Mouse (Mus musculus) liver, embryonic 14.5 days (tissue): ENCODE results near the gene Itpkb. TPM values are rescaled to one million over a fixed set of nuclear protein-coding genes. Genes with fewer than 3 reads are reported as not detected.

Experiments used
- ATAC-seq: fragments of 200-750 bp; cut with Nextera tagmentation; 2 replicates; pipeline ENCODE4 v1.8.0; 2017; ENCODE audit warnings: moderate number of reproducible peaks, mild to moderate bottlenecking, moderate library complexity; ENCODE audit not compliant: insufficient read depth
- DNase-seq, 3 experiments: peaks; one replicate each; pipeline ENCODE4 v3.0.0-alpha.2; 2012 to 2013; ENCODE audit warnings: low read depth in 3 of 3, low spot score in 3 of 3
- H3K27ac ChIP-seq: fragments of 300-500 bp; sonication (generic); 2 replicates; pipeline ENCODE4 v1.5.1; 2014; ENCODE audit warnings: moderate library complexity, mild to moderate bottlenecking, control low read depth, inconsistent platforms
- H3K27me3 ChIP-seq: fragments of 300-500 bp; sonication (generic); 2 replicates; pipeline ENCODE4 v1.6.1; 2014; ENCODE audit warnings: mild to moderate bottlenecking, low read length, moderate library complexity; ENCODE audit not compliant: control insufficient read depth, insufficient read depth
- H3K36me3 ChIP-seq: fragments of 300-500 bp; sonication (generic); replicated peaks from 2 replicates; pipeline ENCODE4 v1.6.1; 2014; ENCODE audit warnings: low read depth; ENCODE audit not compliant: control insufficient read depth, insufficient read depth
- H3K4me1 ChIP-seq, 2 experiments: fragments of 200-500 bp in 1 of 2; fragments of 300-500 bp in 1 of 2; sonication (generic) in 1 of 2; replicated peaks; 2 replicates each; pipeline ENCODE4 v1.6.1; 2012 to 2014; ENCODE audit warnings: antibody characterized with exemption in 1 of 2, inconsistent platforms in 1 of 2, low read length in 1 of 2; ENCODE audit not compliant: control insufficient read depth in 2 of 2, insufficient read depth in 2 of 2
- H3K4me2 ChIP-seq: fragments of 300-500 bp; sonication (generic); 2 replicates; pipeline ENCODE4 v1.6.1; 2014; ENCODE audit warnings: low read depth, mild to moderate bottlenecking, control low read depth, moderate library complexity
- H3K4me3 ChIP-seq, 2 experiments: fragments of 200-500 bp in 1 of 2; fragments of 300-500 bp in 1 of 2; sonication (generic) in 1 of 2; 2 replicates each; pipeline ENCODE4 v1.5.1; 2012 to 2014; ENCODE audit warnings: low read depth in 2 of 2, low read length in 2 of 2, mild to moderate bottlenecking in 2 of 2, control low read depth in 1 of 2, inconsistent platforms in 1 of 2, moderate library complexity in 1 of 2; ENCODE audit not compliant: insufficient read depth in 1 of 2
- H3K9ac ChIP-seq: fragments of 300-500 bp; sonication (generic); replicated peaks from 2 replicates; pipeline ENCODE4 v1.6.1; 2014; ENCODE audit warnings: mild to moderate bottlenecking, control low read depth, moderate library complexity
- H3K9me3 ChIP-seq: fragments of 300-500 bp; sonication (generic); 2 replicates; pipeline ENCODE4 v1.6.1; 2016; ENCODE audit warnings: low read length, mixed read lengths; ENCODE audit not compliant: control insufficient read depth
- CTCF ChIP-seq: IDR thresholded peaks from 2 replicates; pipeline ENCODE4 v1.5.1; 2016; ENCODE audit warnings: antibody characterized with exemption, low read depth, control low read depth
- EP300 ChIP-seq: IDR thresholded peaks from 2 replicates; pipeline ENCODE4 v1.6.1; 2016; ENCODE audit warnings: antibody characterized with exemption, low read depth
- WGBS: fragments of 180-500 bp; shearing (Covaris S2); extraction: QIAGEN DNeasy Blood & Tissue Kit; methylation state at CpG from one replicate; pipeline ENCODE4 v1.1.7; 2014; ENCODE audit not compliant: insufficient replicate concordance; 5-methylcytosine and 5-hydroxymethylcytosine counted together
- polyA plus RNA-seq, 2 experiments: library from polyadenylated mRNA; depleted of rRNA in 1 of 2; stranded (reverse) in 1 of 2; unstranded in 1 of 2; fragments of >200 nt; fragmentation: Nextera tagmentation in 1 of 2; extraction: Ambion mirVana in 1 of 2; gene quantifications; 2 replicates each; pipeline versions ENCODE4 v1.2.1 to v1.2.3; 2012 to 2014

Gene Itpkb
- polyA plus RNA-seq, 2 experiments, result 0.52 to 1.3 TPM

DNA sequence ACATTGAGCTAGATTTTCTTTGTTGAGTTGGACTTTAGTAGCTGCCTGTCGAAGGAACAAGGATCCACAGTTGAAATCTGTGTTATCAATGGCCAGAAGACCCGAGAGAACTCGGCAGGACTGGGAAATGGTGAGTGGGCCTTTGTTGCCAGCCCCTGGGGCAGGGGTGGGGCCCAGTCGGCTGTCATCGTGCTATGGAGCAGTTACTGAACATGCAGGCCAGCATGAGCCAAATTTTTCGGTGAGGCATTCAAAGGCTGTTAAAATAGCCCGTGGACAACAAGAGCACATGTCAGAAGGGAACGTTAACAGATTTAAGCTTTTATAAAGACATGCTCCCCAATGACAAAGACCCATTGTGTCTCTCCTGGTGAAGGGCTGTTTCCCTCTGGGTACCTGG lies 52.1 kb downstream of the Itpkb start:
- no peak for ATAC-seq
- WGBS, result 59% methylated on average over 8 of the region's 8 CpGs

DNA sequence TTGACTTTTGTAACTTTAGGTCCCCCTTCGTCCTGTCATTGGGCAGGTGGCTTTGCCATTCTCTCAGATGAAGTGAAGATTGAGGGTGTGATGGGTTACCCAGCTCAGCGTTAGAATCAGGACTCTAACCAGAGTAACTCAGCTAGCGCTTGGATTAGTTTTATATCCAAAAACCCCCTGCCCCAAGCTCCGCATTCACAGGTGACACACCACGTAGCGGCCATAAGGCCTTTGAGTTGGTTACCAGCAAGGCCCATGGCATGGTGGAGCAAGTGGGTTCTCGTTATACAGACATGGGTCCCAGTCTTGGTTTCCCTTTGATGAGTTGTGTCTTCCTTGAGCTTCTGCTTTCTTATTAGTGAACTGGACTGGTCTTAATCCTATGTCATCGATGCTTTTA lies 53.6 kb downstream of the Itpkb start:
- Histone ChIP-seq H3K36me3 (no peaks in the 10 kb centered on the region), H3K9me3 (no peaks in the 10 kb centered on the region), H3K4me2 (no peak overlapping the region), H3K9ac (no peak overlapping the region), H3K27me3 (no peaks in the 10 kb centered on the region), H3K4me3 (no peak overlapping the region), H3K4me1 (peaks cover 3 to 21% of the 10 kb centered on the region in 2 experiments; a peak in 3 of 4 replicates), H3K27ac (no peak overlapping the region)
- TF ChIP-seq EP300 (no peak), CTCF (no peak)
- 79% methylated on average over 8 of the region's 8 CpGs for WGBS
- ATAC-seq, result no peak
- DNase-seq, result no peak

More for the DNA sequence above, 52.1 kb downstream of the Itpkb start:
- TF ChIP-seq EP300 (no peak), CTCF (no peak)
- Histone ChIP-seq H3K4me3 (no peak overlapping the region), H3K36me3 (no peaks in the 10 kb centered on the region), H3K27me3 (no peaks in the 10 kb centered on the region), H3K9ac (no peak overlapping the region), H3K4me1 (peaks cover 3 to 9% of the 10 kb centered on the region in 2 experiments; a peak in 2 of 4 replicates), H3K9me3 (no peaks in the 10 kb centered on the region), H3K27ac (no peak overlapping the region), H3K4me2 (no peak overlapping the region)
- no peak for DNase-seq

DNA sequence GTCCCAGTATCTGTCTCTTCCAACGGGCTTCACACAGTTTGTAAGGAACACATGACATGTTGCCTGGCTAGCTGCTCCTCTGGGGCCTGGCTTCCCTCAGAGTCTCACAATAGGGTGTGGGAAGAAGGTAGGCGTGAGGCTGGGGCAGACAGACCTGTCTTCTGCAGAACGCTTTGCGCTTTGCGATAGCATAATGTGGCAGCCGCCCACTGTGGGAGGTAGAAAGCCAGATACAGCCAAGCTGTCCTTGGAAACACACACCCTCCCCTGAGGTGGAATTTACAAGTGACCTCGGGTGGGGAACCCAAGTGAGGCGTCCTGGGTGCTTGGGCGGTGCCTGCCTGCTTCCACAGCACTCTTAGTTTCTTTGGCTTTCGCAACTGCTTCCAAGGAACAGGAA lies 54.2 kb downstream of the Itpkb start:
- TF ChIP-seq CTCF (no peak), EP300 (no peak)
- no peaks in the 10 kb centered on the region for H3K27me3 ChIP-seq
- ATAC-seq (no peak), DNase-seq (no peak)
- H3K9ac ChIP-seq, result no peak overlapping the region
- no peaks in the 10 kb centered on the region for H3K36me3 ChIP-seq
- H3K9me3 ChIP-seq, result no peaks in the 10 kb centered on the region
- 57% methylated on average over 10 of the region's 10 CpGs for WGBS
- H3K27ac ChIP-seq, result no peak overlapping the region
- H3K4me2 ChIP-seq, result no peak overlapping the region
- peaks cover 3 to 21% of the 10 kb centered on the region in 2 experiments; a peak in 3 of 4 replicates for H3K4me1 ChIP-seq
- no peak overlapping the region for H3K4me3 ChIP-seq

DNA sequence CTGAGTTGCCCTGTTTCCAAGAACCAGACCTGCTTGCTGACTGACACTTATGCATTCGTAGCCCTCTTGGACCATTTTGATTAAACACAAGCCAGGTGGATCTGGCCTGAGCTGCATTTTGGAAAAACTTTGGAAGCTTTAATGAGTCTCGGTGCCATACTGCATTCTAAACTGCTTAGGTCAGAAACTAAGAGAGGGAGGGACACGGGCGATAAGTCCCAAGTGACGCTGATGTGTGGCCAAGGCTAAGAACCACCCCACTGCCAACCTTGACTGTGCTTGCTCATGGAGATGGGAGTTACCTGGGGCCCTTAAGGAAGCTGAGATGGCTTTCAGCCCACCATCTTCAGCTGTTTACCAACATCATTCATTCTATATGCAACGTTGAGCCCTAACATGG lies 55.0 kb downstream of the Itpkb start:
- no peaks in the 10 kb centered on the region for H3K36me3 ChIP-seq
- H3K4me2 ChIP-seq, result no peak overlapping the region
- no peak overlapping the region for H3K4me3 ChIP-seq
- TF ChIP-seq EP300, result no peak
- no peak for TF ChIP-seq CTCF
- H3K9me3 ChIP-seq, result no peaks in the 10 kb centered on the region
- ATAC-seq, result no peak
- H3K4me1 ChIP-seq, result peaks cover 3 to 21% of the 10 kb centered on the region in 2 experiments; a peak in 3 of 4 replicates
- WGBS, result 76% methylated on average over 6 of the region's 6 CpGs
- H3K27ac ChIP-seq, result no peak overlapping the region
- H3K27me3 ChIP-seq, result no peaks in the 10 kb centered on the region
- no peak overlapping the region for H3K9ac ChIP-seq
- DNase-seq, result no peak

DNA sequence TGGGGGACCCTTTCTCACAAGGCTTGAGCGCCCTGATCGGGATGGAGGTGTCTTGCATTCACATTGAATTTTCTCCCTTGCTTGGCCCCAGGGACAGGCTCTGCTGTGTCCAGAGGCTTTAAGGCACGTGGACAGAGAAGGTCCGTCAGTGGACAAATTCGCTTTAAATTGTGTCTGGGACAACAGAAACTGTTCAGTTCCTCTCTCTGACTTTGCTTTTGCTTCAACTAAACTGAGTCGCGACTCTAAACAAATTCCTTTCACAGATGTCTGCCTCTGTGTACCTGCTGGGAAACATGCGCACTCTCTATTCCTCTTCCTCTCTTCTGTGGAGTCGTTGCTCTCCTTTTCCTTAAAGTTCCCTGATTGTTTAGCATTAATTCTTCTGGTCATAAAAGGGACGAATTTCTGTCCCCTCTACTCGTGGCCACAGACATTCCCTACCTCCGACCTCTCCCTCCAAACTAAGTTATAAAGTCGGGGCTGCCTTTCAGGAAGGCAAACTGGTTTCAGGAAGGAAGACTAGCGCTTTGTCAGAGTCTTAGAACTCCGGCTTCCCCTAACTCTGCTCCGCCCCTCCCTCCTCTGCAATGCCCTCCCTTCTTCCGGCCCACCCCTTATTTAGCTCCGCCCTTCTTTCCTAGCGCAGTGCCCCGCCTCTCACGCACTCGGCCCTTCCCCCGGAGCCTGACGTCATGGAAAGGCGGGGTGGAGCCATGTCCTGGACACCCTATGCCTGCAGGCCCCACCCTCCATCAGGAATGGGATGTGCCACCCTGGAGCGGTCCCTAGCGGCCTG lies 56.9 kb downstream of the Itpkb start:
- WGBS, result 4% methylated on average over 27 of the region's 27 CpGs
- Histone ChIP-seq H3K9ac (peak overlapping the region; percentile 64), H3K36me3 (no peaks in the 10 kb centered on the region), H3K4me3 (peak overlapping the region; percentile 52 to 70), H3K4me2 (peak overlapping the region; percentile 86), H3K27ac (peak overlapping the region; percentile 63), H3K27me3 (no peaks in the 10 kb centered on the region), H3K4me1 (peaks cover 3 to 19% of the 10 kb centered on the region in 2 experiments; a peak in 3 of 4 replicates), H3K9me3 (no peaks in the 10 kb centered on the region)
- ATAC-seq (peak; percentile 98), DNase-seq (peak; percentile 96 to 98 (median 96))
- TF ChIP-seq EP300 (no peak), CTCF (peak; percentile 93)
